Mouse (Mus musculus) mouse trophoblast stem cell (cell line): ENCODE measurements around the gene Cdk6.

Source experiments
- in situ Hi-C, 2 experiments: fragments of 300-500 bp; cut with MseI, MboI; formaldehyde crosslinking; loops; 2 replicates in 1 of 2; 3 replicates in 1 of 2; pipeline ENCODE4 v1.15.1; 2025

The Cdk6 gene

DNA sequence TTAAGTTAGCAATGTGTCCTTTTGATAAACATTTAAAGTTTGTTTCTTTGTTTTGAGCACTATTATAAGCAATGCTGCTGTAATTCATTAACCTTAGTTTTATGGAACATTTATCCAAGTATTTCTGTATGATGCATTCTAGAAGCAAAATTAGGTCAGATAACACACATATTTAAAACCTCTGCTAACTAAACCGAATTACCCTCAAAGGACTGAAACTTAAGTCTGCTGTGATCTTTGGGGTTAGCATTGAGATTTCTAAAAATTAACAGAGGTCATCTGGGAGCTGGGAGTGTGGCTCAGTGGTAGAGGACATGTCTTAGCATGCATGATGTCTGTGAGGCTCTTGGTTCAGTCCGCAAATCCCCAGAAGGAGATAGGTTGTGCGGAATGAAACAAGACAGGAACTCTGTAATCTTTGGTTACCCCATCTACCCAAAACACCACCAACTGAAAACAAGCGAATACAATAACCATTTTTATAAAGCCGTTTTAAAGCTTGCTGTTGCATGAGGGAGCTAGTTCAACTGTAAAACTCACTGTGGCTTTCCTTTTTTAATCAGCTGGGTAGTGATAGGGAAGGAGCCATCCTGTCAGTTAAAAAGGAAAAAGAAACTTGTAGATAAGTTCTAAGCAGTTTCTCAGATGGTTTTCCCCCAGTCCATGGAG lies 141.9 kb downstream of the Cdk6 start:
- in situ Hi-C loops = no loop called here

DNA sequence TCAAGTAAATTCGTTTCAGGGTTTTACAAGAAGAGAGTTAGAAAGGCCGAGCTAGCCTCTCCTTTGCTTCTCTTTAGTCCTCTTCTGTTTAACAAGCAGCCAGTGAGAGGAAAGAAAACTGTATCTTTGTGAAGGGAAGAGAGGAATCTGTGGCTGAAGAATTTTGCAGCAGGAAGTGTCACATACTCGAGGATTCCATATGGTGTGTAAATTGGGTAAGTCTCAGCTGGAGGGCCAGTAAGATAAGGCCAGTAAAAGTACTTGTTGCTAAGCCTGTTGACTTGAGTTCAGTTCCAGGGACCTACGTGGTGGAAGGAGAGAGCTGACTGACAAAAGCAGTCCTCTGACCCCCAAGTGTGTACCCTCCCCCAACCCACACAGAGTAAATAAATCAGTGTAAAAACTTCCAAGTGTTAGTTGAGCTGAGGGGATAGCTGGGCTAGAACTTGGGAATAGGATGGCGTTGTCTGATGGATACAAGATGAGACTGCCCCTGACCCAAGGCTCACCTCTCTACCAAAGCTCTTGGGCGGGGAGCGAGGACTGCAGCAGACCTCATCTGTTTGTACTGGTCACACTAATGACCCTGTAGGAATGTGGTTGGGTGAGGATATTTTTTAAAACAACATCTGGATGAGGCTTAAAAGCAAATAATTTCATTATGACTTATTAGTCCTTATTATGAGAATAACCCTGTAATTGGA lies 145.4 kb downstream of the Cdk6 start:
- in situ Hi-C loops = no loop called here

DNA sequence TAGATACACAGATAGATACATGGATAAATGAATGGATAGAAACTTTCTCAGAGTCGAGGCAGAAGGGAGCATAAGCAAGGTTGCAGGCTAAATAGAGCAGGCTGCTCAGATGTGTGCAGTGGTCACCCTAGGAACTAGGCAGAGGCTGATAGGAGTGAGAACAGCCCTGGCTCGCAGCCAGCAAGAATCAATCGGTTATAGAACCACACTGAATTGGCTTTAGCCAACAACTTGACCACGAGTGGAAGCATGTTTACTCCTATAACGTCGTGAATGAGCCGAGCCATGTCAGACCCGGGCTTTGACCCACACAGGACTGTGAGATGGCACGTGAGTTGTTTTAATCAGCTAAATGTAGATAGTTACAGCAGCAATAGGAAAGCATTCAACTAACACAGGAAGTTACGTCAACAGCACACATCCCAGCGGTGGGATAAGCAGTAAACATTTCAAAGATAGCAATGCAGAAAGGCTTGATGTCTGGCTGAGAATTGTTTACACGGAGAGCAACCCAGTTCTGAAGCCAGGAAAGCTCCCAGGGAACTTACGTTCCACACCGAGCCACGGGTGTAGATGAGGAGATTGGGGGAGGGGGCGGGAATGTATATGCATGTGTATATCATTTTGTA lies 147.0 kb downstream of the Cdk6 start:
- in situ Hi-C loops = no loop called here

DNA sequence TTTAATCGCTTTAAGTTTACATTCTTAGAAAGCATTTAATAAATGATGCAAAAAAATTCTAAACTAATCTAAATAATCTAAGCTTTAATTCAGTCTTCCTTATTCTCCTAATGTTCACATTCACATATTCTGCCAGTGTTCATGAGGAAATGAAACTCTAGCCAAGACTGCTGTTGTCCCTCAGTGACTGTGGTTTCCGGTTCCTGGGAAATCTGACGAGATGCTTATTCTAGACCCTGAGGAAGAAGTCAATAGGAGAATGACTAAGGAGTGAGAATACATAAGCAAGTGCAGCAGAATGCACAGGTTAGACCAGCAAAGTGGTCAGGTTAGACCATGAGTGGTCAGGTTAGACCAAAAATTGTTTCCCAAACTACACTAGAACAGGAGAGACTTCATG lies 149.1 kb downstream of the Cdk6 start:
- in situ Hi-C loops = no loop called here

DNA sequence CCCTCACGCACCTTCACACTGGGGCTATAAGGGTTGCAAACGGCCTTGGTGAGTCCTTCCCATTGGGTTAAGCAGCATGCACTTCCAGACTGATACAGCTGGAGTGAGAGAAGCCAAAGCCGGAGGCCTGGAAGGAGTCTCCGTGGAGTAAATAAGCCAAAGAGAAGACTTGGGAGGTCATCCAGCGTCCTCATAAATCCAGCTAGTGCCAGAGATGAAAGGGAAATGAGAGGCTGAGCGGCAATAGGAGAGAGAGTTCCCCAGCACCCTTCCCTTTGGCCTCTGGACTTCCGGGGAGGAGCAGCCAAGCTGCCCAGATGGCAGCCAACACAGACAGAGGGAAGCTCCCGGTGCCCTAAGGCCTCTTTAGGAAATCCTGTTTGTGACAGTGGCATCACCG lies 149.8 kb downstream of the Cdk6 start:
- in situ Hi-C loops = no loop called here

DNA sequence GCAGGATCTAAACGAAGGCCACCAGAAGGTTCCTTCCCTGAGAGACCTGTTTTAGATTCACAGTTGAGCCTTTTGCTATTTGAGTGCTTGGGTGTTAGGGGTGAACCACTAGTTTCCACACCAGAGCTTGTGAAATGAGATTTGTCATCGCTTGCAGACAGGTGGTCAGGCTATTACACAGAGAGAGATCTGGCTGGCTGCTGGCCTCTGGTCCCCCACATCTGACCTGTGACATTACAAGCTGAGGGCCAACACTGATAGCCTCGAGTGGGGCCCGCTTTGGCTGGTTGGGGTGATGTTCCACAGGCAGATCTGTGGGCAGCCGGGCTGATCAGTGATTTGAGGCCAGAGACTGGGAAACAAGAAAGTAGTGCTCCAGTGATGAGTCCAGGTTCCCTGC lies 150.6 kb downstream of the Cdk6 start:
- in situ Hi-C loops = no loop called here

DNA sequence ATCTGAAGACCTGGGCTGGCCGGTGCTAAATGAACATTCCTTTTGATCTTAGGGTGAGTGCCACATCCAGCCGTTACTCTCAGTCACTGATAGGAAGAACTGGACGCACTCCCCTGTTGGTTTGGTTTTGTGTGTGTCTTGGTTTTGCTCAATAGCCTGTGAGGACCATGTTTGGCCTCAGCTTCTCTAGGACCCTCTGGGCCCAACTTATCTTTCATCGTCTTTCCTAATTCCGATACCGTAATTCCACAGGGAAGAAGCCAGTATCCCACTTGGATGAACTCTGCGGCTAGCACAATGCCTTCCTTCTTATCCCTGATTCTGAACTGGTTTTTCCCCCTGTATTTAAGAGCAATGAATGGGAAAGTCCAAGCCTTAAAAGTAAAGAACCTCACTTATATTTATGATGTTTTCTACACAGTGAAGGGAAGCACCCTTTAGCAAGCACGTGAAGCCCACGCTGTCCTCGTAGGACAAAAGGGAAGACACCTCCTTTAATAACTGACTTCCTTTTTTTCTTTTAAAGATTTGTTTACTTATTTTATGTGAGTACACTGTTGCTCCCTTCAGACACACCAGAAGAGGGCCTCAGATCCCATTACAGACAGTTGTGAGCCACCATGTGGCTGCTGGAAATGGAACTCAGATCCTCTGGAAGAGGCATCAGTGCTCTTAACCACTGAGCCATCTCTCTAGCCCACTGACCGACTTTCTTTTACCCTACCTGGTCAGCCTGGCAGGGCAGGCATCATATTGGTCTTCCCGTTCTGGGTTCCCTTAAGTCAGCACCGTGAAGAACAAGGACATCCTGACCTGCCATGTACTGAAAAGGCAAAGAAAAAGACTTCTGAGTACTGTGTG lies 151.7 kb downstream of the Cdk6 start:
- in situ Hi-C loops = no loop called here

DNA sequence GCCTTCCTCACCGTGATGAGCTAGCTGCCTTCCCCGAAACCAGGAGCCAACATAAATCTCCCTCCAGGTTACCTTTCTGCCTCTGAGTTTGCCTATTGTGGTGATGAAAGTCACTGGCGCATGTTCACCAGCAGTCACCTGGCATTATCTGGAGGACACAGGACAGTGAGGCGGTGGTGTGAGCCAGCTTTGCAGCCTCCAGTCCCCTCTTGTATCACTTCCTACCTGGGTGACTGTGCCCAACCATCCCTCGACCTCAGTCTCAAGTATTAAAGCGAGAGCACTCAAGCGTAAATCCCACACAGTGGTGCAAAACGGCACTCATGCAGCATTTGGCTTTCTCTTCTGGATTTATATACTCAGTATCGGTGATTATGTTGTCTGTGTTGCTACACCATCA lies 152.7 kb downstream of the Cdk6 start:
- in situ Hi-C loops = no loop called here

DNA sequence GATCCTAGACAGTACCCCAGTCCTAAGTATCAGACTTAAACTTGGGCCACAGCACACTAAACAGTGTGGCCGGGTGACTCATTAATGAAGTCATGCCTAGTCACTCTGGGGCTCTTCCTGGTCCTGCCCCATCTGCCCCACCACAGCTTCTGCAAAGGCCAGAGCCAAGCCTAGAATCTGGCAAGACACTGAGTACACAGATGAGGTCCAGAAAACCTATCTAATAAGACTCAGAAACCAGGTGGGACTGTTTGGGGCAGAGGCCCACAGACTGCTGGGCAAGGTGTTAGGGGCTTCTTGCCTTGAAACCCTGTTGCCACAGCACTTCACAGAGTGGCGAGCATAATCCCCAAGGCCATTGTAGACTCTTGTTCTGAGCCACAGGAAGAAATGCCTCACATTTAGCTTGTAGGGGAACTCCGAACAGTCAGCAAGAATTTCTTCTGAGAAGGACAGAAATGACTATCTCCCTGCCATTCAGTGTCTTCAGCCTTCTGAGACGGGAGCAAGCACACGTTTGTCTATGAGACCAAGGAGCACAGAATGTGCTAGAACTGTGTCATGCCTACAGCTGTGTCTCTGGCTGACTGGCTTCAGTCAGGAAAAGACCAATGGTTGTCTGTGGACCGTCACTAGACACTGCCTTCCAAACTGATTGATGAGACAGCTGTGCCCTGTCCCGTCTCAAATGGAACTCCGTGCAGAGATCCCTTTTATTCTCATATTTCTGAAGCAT lies 153.3 kb downstream of the Cdk6 start:
- in situ Hi-C loops = no loop called here

DNA sequence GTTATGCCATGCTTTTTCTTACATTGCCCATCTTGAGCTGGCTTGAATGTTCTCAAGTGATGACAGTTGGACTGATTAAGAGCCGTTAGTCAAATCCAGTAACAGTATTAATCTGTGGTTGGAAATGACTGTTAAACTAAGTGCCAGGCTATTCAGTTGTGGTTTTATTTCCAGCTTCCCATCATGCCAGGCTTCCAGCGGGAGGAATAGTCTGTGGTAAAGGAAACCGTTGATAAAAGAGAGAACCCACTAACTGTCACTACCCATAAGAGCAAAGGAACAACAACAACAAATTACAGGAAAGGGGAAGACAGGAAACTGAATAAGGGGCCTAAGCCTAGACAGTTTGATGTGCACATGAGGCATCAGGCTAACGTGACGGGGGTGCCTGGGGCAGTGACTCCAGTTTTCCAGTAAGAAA lies 156.2 kb downstream of the Cdk6 start:
- in situ Hi-C loops = no loop called here

DNA sequence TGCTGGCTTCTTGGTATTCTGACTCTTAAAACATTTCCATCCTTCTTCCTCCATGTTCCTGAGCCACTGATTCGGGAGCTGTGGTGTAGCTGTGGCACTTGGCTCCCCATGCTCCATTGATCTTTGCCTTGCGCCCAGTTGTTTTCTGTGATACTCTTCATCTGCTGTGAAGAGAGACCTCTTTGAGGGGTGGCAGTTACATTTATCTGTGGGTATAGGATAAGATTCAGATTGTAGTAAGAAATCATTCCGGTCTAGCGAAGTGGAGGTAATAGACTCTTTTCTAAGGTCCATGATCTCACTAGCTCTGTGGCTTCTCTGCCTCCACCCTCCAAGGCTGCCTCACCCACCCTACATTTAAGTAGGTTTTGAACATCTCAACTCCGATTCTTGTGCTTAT lies 159.0 kb downstream of the Cdk6 start:
- in situ Hi-C loops = no loop called here

DNA sequence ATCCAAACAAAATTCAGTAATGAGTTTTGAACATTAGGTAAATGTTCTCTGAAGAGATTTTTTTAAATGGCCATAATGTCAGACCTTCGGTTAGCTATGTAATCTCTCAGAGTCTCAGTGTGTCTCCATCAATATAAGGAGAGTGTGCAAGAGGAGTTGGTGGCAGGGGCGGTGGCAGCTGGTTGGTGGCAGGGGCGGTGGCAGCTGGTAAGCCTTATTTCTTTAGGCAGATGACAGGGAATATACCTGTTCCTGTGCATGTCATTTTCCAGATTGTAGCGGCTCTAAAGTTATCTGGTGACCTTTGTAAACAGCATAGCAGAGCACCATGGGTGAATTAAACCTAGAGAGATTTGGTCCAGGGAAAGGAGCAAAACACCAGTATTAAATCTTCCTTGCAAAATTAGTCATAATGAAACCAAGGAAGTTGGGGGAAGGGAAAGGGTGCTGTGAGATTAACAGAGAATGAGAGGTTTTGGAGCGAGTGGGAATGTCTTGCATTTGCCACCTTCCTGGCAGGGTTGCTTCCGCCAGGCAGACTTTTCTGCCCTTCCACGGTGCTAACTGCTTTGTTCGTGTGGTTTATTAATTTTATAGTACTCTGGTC lies 159.8 kb downstream of the Cdk6 start:
- in situ Hi-C loops = no loop called here

DNA sequence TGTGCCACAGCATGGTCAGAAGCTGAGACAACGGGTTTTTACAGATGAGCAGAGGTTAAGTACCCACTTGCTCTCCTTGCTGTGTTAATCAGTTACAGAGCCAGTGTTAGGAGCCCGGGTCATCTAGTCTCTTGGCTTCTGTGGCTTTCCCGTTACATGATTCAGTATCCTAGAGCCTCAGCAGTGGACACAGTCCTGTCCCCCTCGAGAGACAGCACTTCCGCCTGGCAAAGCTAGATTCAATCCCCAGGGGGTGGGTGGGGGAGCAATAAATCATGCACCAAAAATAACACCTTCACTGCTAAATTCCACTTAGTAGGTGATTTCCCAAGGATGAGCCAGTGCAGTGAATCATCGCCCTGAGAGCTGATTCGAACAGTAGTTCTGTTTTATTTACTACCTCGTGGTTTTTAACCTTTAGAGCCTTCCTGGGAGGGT lies 160.3 kb downstream of the Cdk6 start:
- in situ Hi-C loops = no loop called here

DNA sequence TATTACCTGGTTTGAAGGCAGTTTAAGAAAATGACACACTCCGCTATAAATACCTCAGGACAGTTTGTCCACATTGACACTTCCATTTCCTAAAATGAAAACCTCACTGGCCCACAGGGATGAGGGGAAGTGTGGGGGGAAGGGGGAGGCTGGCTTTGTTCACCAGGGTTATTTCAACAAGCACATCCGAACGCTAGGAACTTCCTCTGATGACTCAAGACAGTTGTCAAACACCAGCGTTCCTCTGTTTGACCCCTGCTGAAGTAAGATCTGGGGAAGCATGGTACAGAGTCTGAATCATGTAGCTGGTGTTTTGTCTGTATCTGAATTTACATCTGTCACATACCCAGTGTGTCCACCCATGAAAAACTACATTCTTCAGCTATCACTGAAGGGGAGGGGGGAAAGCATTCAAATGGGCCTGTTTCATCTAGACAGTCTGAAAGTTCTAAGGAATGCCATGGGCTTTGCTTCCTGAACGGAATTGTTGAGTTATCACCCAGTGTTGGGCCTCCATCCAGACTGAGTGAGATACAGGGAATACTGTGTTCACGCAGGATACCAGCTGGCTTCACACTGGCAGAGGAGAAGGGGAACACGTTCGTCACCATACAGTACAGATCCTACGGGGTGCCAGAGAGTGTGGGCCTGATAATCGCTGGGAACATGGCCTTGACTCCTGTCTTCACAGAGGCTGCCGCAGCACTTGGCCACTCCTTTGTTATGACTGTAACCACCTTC lies 161.5 kb downstream of the Cdk6 start:
- in situ Hi-C loops = no loop called here

DNA sequence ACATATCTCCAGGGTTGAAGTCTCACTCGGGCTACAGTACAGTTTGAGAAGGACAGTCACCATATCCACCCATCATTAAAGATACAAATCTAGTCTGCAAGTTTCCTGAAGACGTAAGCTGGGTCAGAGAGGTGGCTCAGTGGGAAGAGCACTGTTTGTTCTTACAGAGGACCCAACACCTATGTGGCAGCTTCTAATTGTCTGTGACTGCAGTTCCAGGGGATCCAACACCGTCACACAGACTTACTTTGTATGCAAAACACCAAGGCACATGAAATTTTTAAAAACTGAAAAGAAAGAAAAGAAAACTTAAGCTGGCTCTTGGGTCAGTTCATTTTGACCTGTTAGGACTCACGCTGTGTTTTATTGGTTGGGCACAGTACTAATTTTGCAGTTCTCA lies 162.1 kb downstream of the Cdk6 start:
- in situ Hi-C loops = no loop called here

DNA sequence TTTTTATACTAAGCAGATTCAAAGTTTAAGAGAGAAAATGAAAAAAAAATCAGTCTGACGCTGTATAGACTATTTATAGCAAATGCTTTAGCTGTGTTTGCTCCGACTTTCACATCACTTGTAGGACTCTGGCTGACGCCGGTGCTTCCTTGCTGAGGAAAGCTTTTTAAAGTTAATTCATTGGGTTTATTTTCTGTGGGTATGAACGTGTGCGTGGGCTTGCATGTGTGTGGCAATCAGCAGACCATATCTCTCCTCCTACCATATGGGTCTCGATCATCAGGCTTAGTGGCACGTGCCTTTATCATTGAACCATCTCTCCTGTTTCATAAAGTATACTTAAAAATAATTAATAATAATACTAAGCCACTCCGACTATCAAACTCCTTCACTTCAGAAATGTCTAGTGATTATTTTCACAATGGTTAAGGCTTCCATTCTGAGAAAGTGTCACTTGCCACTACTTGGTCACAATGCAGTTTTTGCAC lies 162.6 kb downstream of the Cdk6 start:
- in situ Hi-C loops = no loop called here

DNA sequence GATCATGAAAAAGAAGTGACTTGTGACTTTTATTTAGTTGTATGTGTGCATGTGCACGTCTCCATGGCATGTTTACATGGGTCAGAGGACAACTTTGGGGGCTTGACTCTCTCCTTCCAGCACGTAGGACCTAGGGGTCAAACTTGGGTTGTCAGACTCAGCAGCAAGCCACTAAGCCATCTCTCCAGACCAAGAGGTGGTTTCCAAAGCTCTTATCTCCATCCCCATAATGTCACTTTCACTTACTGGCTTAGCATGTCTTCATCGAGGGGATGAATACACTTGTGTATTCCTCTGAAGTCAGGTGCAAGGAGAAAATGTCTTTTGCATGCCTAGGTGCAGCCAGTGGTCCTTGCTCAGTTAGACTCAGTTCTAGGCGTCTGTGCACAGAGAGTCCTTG lies 163.2 kb downstream of the Cdk6 start:
- in situ Hi-C loops = no loop called here

DNA sequence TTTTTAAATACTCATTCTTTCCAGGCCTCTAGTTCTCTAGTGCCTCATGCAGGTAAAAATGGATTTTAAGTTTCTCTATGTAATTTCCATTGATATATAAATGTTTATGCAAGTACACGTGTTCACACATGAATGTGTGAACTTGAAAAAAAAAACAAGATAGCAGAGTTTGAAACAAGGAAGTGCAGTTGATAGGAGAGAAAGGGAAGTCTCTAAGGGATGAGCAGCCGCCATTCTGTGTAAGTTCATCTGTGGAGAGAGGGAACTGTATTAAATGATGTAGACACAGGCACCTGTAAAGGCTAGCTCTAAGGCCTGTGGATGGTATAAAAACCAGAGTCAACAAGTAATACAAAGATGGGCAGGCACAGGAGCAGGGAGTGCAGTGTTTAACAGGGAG lies 164.3 kb downstream of the Cdk6 start:
- in situ Hi-C loops = no loop called here

DNA sequence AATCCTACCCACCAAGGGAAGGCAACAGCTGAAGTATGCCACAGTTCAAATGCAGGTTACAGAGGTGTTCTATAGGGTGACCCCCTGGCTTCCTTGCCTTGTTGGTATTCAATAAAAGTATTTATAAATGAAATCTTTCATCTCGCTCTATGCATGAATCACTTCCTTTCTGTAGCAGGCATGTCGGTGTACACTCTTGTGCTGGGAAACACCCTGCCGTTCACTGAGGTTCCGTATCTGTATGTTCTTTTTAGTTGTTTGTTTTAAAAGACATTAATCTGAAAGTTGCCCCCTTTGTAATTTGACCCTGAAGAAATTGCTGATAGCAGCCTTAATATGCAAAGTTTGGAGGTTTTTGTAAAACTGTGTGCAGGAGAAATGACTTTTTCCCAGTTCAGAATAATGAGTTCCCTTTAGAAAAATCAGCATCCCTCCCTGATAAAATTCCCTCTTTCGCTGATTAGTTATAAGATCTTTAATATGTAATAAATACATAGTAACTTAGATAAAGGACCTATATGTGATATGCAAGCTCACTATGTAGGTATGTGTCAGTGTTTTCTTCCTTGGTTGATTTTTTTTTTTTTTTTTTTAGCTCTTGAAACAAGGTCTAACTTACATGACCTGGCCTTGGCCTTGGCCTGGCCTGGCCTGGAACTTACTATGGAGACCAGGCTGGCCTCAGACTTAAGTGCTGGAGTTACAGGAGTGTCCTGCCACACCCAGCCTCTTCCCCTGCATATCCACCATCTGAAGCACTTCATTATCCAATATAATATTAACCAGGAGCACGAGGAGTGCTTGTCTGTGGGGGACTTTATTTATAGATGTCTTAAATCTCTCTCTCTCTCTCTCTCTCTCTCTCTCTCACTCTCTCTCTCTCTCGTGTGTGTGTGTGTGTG lies 167.4 kb downstream of the Cdk6 start:
- in situ Hi-C loops = no loop called here
